Mouse (Mus musculus): ENCODE results near the gene Sost. TPM values are rescaled to one million over a fixed set of nuclear protein-coding genes. Genes with fewer than 3 reads are reported as not detected.

Sost gene
- total RNA-seq, 1 experiment, result not detected

GRCm38 (mm10) chr11:101923988-101924387 lies 42.8 kb downstream of the Sost start:
- Histone ChIP-seq H3K27ac (ENCODE audit: insufficient read depth, low read depth, low read length, poor library complexity, severe bottlenecking) (no peak overlapping the region; the same call in 1 of the 2 replicates), H3K9me3 (ENCODE audit: control insufficient read depth, insufficient read depth, low read depth, low read length) (no peaks in the 10 kb centered on the region), H3K36me3 (ENCODE audit: control insufficient read depth, insufficient read depth, low read length, poor library complexity, severe bottlenecking) (no peaks in the 10 kb centered on the region), H3K9ac (ENCODE audit: insufficient read depth, low read depth, low read length, poor library complexity, severe bottlenecking) (no peak overlapping the region; the same call in 1 of the 2 replicates), H3K4me1 (ENCODE audit: control insufficient read depth in 2 of 2, insufficient read depth in 2 of 2, low read length in 2 of 2, poor library complexity in 1 of 2) (peaks cover 1 to 29% of the 10 kb centered on the region in 2 experiments; a peak in 2 of 4 replicates), H3K4me3 (ENCODE audit: insufficient read depth in 1 of 2, low read depth in 1 of 2, low read length in 2 of 2, poor library complexity in 1 of 2, severe bottlenecking in 1 of 2) (no peak overlapping the region)
- no peak for DNase-seq (ENCODE audit: low read depth, low spot score)
- TF ChIP-seq ZC3H11A (IDR thresholded peaks at IDR 0.05; ENCODE audit: borderline replicate concordance, low read depth, low read length), result no peak
- no peak for TF ChIP-seq ZNF384 (IDR thresholded peaks at IDR 0.05; ENCODE audit: low read depth, low read length)
- no peak for TF ChIP-seq MAFK (IDR thresholded peaks at IDR 0.05; ENCODE audit: insufficient read depth, low read depth, low read length)
- no peak for TF ChIP-seq CHD2 (IDR thresholded peaks at IDR 0.05; ENCODE audit: low read depth, low read length)
- TF ChIP-seq HCFC1 (IDR thresholded peaks at IDR 0.05; ENCODE audit: borderline replicate concordance, insufficient read depth, low read length), result no peak
- in situ Hi-C loops (cut with MboI; ENCODE audit: low sequenced_read_pairs in 2 of 2, unreplicated experiment in 2 of 2), result loop anchor here (5.0 kb wide), 2 partner anchors 43 to 53 kb away; partner anchors contain the start of gene Sost (in 1 of the 2)

DNA sequence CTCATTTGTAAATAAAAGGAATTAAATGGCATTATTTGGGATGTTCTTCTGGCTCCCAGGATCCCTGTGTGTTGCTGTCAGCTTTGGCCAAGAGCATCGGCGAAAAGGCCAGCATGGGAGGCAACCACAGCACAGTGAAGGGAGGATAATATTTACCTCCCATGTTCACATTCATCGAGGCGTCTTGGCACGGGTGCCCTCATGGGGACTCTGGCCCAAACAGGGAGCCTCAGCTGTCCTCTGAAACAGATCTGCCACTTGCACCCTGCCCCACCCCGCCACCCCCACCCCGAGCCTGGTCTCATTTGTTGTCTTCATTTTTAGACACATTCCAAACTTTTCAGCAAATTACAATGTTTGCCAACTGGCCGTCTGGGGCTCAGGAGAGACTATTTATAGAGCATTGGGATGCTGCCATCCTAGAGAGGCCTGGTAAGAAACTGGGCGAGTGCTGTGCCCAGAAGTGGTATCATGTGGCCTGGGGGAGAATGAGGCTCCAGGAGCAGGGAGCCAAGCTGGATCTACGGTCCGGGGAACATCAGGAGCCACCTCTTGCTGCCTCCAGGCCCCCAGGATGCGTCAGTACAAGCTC lies 45.4 kb downstream of the Sost start:
- Histone ChIP-seq H3K36me3 (ENCODE audit: control insufficient read depth, insufficient read depth, low read length, poor library complexity, severe bottlenecking) (no peaks in the 10 kb centered on the region), H3K4me3 (ENCODE audit: insufficient read depth in 1 of 2, low read depth in 1 of 2, low read length in 2 of 2, poor library complexity in 1 of 2, severe bottlenecking in 1 of 2) (no peak overlapping the region), H3K27ac (ENCODE audit: insufficient read depth, low read depth, low read length, poor library complexity, severe bottlenecking) (no peak overlapping the region), H3K9ac (ENCODE audit: insufficient read depth, low read depth, low read length, poor library complexity, severe bottlenecking) (no peak overlapping the region), H3K9me3 (ENCODE audit: control insufficient read depth, insufficient read depth, low read depth, low read length) (no peaks in the 10 kb centered on the region), H3K4me1 (ENCODE audit: control insufficient read depth in 2 of 2, insufficient read depth in 2 of 2, low read length in 2 of 2, poor library complexity in 1 of 2) (peaks cover 0 to 17% of the 10 kb centered on the region in 2 experiments; a peak in 2 of 4 replicates)
- in situ Hi-C loops (cut with MboI; ENCODE audit: low sequenced_read_pairs in 2 of 2, unreplicated experiment in 2 of 2), result loop anchor here (5.0 kb wide), 2 partner anchors 46 to 56 kb away; partner anchors contain the start of gene Sost (in 1 of the 2)
- no peak for TF ChIP-seq CHD2 (IDR thresholded peaks at IDR 0.05; ENCODE audit: low read depth, low read length)
- TF ChIP-seq MAFK (IDR thresholded peaks at IDR 0.05; ENCODE audit: insufficient read depth, low read depth, low read length), result no peak
- TF ChIP-seq ZC3H11A (IDR thresholded peaks at IDR 0.05; ENCODE audit: borderline replicate concordance, low read depth, low read length), result no peak
- TF ChIP-seq ZNF384 (IDR thresholded peaks at IDR 0.05; ENCODE audit: low read depth, low read length), result no peak
- no peak for DNase-seq (ENCODE audit: low read depth, low spot score)

DNA sequence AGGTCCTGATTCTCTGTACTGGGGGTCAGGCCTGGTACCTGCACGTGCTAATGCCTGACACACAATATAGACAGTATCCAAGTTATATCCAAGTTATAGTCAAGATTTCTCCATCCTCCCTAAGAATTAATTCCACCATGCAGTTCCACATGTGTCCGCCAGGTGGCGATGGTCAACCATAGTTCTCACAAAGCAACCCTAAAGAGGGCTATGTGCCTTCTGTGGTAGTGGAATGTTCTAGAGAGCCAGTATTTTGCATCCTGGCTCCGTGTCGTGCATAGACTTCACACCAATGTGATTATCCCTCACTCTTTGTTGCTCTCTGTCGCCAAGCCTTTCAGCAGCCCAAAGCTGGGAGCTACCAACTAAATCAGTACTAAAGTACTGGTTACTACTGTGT lies 47.2 kb downstream of the Sost start:
- Histone ChIP-seq H3K9me3 (ENCODE audit: control insufficient read depth, insufficient read depth, low read depth, low read length) (no peaks in the 10 kb centered on the region), H3K27ac (ENCODE audit: insufficient read depth, low read depth, low read length, poor library complexity, severe bottlenecking) (no peak overlapping the region), H3K9ac (ENCODE audit: insufficient read depth, low read depth, low read length, poor library complexity, severe bottlenecking) (no peak overlapping the region), H3K4me1 (ENCODE audit: control insufficient read depth in 2 of 2, insufficient read depth in 2 of 2, low read length in 2 of 2, poor library complexity in 1 of 2) (peaks cover 0 to 5% of the 10 kb centered on the region in 2 experiments; a peak in 2 of 4 replicates), H3K4me3 (ENCODE audit: insufficient read depth in 1 of 2, low read depth in 1 of 2, low read length in 2 of 2, poor library complexity in 1 of 2, severe bottlenecking in 1 of 2) (no peak overlapping the region), H3K36me3 (ENCODE audit: control insufficient read depth, insufficient read depth, low read length, poor library complexity, severe bottlenecking) (no peaks in the 10 kb centered on the region)
- in situ Hi-C loops (cut with MboI; ENCODE audit: low sequenced_read_pairs in 2 of 2, unreplicated experiment in 2 of 2), result loop anchor here (5.0 kb wide), 2 partner anchors 48 to 58 kb away; partner anchors contain the start of gene Sost (in 1 of the 2)
- peak; percentile 69 for DNase-seq (ENCODE audit: low read depth, low spot score)
- no peak for TF ChIP-seq HCFC1 (IDR thresholded peaks at IDR 0.05; ENCODE audit: borderline replicate concordance, insufficient read depth, low read length)
- TF ChIP-seq ZC3H11A (IDR thresholded peaks at IDR 0.05; ENCODE audit: borderline replicate concordance, low read depth, low read length), result peak; percentile 97

GRCm38 (mm10) chr11:101918609-101919008 lies 48.2 kb downstream of the Sost start:
- no peaks in the 10 kb centered on the region for H3K9me3 ChIP-seq (ENCODE audit: control insufficient read depth, insufficient read depth, low read depth, low read length)
- no peak overlapping the region for H3K4me3 ChIP-seq (ENCODE audit: insufficient read depth in 1 of 2, low read depth in 1 of 2, low read length in 2 of 2, poor library complexity in 1 of 2, severe bottlenecking in 1 of 2)
- TF ChIP-seq HCFC1 (IDR thresholded peaks at IDR 0.05; ENCODE audit: borderline replicate concordance, insufficient read depth, low read length) (no peak), MAFK (IDR thresholded peaks at IDR 0.05; ENCODE audit: insufficient read depth, low read depth, low read length) (no peak), ZC3H11A (IDR thresholded peaks at IDR 0.05; ENCODE audit: borderline replicate concordance, low read depth, low read length) (no peak), CHD2 (IDR thresholded peaks at IDR 0.05; ENCODE audit: low read depth, low read length) (no peak)
- no peaks in the 10 kb centered on the region for H3K36me3 ChIP-seq (ENCODE audit: control insufficient read depth, insufficient read depth, low read length, poor library complexity, severe bottlenecking)
- no peak overlapping the region for H3K27ac ChIP-seq (ENCODE audit: insufficient read depth, low read depth, low read length, poor library complexity, severe bottlenecking)
- H3K9ac ChIP-seq (ENCODE audit: insufficient read depth, low read depth, low read length, poor library complexity, severe bottlenecking), result no peak overlapping the region
- in situ Hi-C loops (cut with MboI; ENCODE audit: low sequenced_read_pairs in 2 of 2, unreplicated experiment in 2 of 2), result no loop called here
- DNase-seq (ENCODE audit: low read depth, low spot score), result no peak
- no peaks in the 10 kb centered on the region; a peak in 1 of 4 replicates for H3K4me1 ChIP-seq (ENCODE audit: control insufficient read depth in 2 of 2, insufficient read depth in 2 of 2, low read length in 2 of 2, poor library complexity in 1 of 2)
